Mouse (Mus musculus) limb, embryonic 14.5 days (tissue): ENCODE measurements around the gene Lamtor2. TPM values are rescaled to one million over a fixed set of nuclear protein-coding genes. Genes with fewer than 3 reads are reported as not detected.

Experiments used
- ATAC-seq: fragments of 200-750 bp; cut with Nextera tagmentation; 2 replicates; pipeline ENCODE4 v1.8.0; 2017; ENCODE audit warnings: low read depth, moderate number of reproducible peaks, moderate TSS enrichment; ENCODE audit not compliant: low FRiP score
- DNase-seq: peaks from one replicate; pipeline ENCODE4 v3.0.0-alpha.2; 2015; ENCODE audit warnings: low spot score
- H3K27ac ChIP-seq: fragments of 300-500 bp; sonication (generic); replicated peaks from 2 replicates; pipeline ENCODE4 v1.5.1; 2014; ENCODE audit warnings: low read depth, mild to moderate bottlenecking, low read length, moderate library complexity, mixed read lengths
- H3K27me3 ChIP-seq: fragments of 300-500 bp; sonication (generic); 2 replicates; pipeline ENCODE4 v1.6.1; 2014; ENCODE audit warnings: low read length, mixed read lengths; ENCODE audit not compliant: control insufficient read depth, insufficient read depth
- H3K36me3 ChIP-seq: fragments of 300-500 bp; sonication (generic); 2 replicates; pipeline ENCODE4 v1.6.1; 2014; ENCODE audit warnings: mild to moderate bottlenecking, low read length, moderate library complexity, mixed read lengths; ENCODE audit not compliant: control insufficient read depth, insufficient read depth
- H3K4me1 ChIP-seq: fragments of 300-500 bp; sonication (generic); 2 replicates; pipeline ENCODE4 v1.6.1; 2014; ENCODE audit warnings: antibody characterized with exemption, low read length, mixed read lengths; ENCODE audit not compliant: control insufficient read depth, insufficient read depth
- H3K4me2 ChIP-seq: fragments of 300-500 bp; sonication (generic); replicated peaks from 2 replicates; pipeline ENCODE4 v1.6.1; 2014; ENCODE audit warnings: low read depth, mild to moderate bottlenecking, low read length, moderate library complexity; ENCODE audit not compliant: severe bottlenecking
- H3K4me3 ChIP-seq: fragments of 300-500 bp; sonication (generic); replicated peaks from 2 replicates; pipeline ENCODE4 v1.5.1; 2014; ENCODE audit warnings: low read length
- H3K9ac ChIP-seq: fragments of 300-500 bp; sonication (generic); 2 replicates; pipeline ENCODE4 v1.6.1; 2014; ENCODE audit warnings: mild to moderate bottlenecking, low read depth, low read length, moderate library complexity; ENCODE audit not compliant: severe bottlenecking
- H3K9me3 ChIP-seq: fragments of 300-500 bp; sonication (generic); 2 replicates; pipeline ENCODE4 v1.6.1; 2016; ENCODE audit warnings: low read length; ENCODE audit not compliant: control insufficient read depth
- POLR2A ChIP-seq: fragments of 200-500 bp; IDR thresholded peaks from 2 replicates; pipeline ENCODE4 v1.8.0; 2012; ENCODE audit warnings: inconsistent platforms, mild to moderate bottlenecking, moderate library complexity, borderline replicate concordance; ENCODE audit not compliant: insufficient read depth, insufficient read length; ENCODE audit errors: extremely low read depth
- WGBS: fragments of 180-500 bp; shearing (Covaris S2); extraction: QIAGEN DNeasy Blood & Tissue Kit; methylation state at CpG from one replicate; pipeline ENCODE4 v1.1.7; 2014; 5-methylcytosine and 5-hydroxymethylcytosine counted together
- polyA plus RNA-seq, 2 experiments: library from polyadenylated mRNA; depleted of rRNA in 1 of 2; stranded (reverse) in 1 of 2; unstranded in 1 of 2; fragments of >200 nt; fragmentation: Nextera tagmentation in 1 of 2; extraction: Ambion mirVana in 1 of 2; gene quantifications; 2 replicates each; pipeline versions ENCODE4 v1.2.1 to v1.2.3; 2012 to 2014

Gene Lamtor2
- polyA plus RNA-seq, 2 experiments = 100 to 117 TPM

DNA sequence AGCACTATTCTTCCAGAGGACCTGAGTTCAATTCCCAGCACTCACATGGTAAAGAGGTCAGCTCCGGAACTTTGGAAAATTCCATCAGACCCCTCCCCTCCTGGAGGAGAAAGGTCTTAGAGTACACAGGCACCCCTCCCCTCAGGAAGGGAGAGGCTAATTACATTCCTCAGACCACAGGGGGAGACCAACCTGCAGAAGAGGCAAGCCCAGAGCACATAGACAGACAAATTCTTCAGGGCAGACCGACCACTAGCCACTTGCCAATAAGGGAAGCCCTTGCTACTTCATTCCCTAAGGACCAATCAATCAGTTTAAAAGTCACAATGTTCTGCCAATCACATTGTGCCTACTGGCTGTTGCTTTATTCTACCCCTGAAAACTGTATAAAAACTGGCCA is 20.0 kb upstream of the Lamtor2 start:
- 87% methylated on average over 2 of the region's 2 CpGs for WGBS
- ATAC-seq (no peak), DNase-seq (no peak)
- Histone ChIP-seq H3K27me3 (no peaks in the 10 kb centered on the region), H3K4me2 (no peak overlapping the region), H3K36me3 (peaks cover 26% of the 10 kb centered on the region), H3K4me3 (no peak overlapping the region), H3K9me3 (no peaks in the 10 kb centered on the region), H3K9ac (no peak overlapping the region), H3K27ac (no peak overlapping the region), H3K4me1 (no peaks in the 10 kb centered on the region)
- no peak for TF ChIP-seq POLR2A

DNA sequence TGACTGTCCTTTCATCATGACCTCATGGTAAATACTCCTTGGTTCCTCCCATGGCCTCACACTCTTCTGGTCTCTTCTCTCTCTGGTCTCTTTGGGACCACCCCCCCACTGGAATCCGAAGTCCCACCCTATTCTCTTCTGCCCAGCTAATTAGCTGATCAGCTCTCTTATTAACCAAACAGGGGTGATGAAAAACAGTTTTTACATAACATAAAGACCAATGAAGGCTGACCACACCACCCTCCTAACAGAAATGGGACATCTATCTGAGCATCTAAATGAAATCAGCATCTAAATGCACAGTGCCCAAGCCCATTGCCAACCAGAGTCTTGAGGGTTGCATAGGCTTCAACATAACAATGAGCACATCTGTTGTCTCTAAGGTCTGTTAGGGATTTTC is 19.0 kb upstream of the Lamtor2 start:
- H3K9ac ChIP-seq = no peak overlapping the region
- no peak overlapping the region for H3K27ac ChIP-seq
- 70% methylated on average over 1 of the region's 1 CpGs for WGBS
- DNase-seq (no peak), ATAC-seq (no peak)
- H3K9me3 ChIP-seq = no peaks in the 10 kb centered on the region
- peaks cover 35% of the 10 kb centered on the region for H3K36me3 ChIP-seq
- no peak for TF ChIP-seq POLR2A
- no peak overlapping the region for H3K4me3 ChIP-seq
- H3K4me2 ChIP-seq = no peak overlapping the region
- no peaks in the 10 kb centered on the region for H3K4me1 ChIP-seq
- H3K27me3 ChIP-seq = no peaks in the 10 kb centered on the region

DNA sequence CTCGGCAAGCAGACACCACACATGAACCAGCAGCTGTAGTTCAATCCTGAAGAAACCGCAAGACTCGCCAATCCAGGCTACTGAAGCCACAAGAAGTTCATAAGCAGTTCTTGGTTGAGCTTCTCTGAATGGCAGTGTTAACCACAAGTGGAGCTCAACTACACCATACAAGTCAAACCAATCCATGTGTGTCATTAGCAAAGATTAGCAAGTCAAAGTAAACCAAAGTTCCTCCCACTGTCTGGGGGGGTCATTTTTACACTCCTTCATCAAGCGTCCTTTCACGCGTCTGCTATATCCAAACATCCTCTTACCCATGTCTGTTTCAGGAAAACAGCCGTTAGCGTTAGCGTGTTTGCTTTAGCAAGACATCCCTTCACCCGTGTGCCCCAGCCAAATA is 17.5 kb upstream of the Lamtor2 start:
- TF ChIP-seq POLR2A = no peak
- Histone ChIP-seq H3K9me3 (no peaks in the 10 kb centered on the region), H3K9ac (no peak overlapping the region), H3K27me3 (no peaks in the 10 kb centered on the region), H3K27ac (no peak overlapping the region), H3K4me3 (no peak overlapping the region), H3K4me2 (no peak overlapping the region), H3K4me1 (no peaks in the 10 kb centered on the region), H3K36me3 (peaks cover 50% of the 10 kb centered on the region)
- DNase-seq = no peak
- ATAC-seq = no peak
- 93% methylated on average over 10 of the region's 10 CpGs for WGBS

DNA sequence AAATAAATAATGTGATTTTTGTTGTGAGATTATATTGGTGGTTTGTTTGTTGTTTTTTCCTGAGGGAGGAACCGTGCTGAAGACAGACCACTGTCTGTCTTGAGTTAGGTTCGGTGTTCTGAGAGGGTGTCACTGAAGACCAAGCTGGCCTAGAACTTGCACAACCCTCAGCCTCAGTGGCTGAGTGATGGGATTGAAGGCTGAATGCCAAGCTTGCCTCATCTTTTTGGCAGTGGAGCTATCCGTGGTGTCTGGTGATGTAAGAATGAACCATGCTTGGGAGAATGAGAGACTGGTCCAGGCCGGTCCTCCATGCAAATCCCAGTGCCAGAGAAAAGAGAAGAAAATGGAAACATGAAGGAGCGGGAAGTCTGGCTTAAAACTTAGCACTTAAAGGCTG is 16.8 kb upstream of the Lamtor2 start:
- no peak overlapping the region for H3K27ac ChIP-seq
- H3K27me3 ChIP-seq = no peaks in the 10 kb centered on the region
- no peaks in the 10 kb centered on the region for H3K4me1 ChIP-seq
- H3K36me3 ChIP-seq = peaks cover 56% of the 10 kb centered on the region
- no peak for TF ChIP-seq POLR2A
- H3K9me3 ChIP-seq = no peaks in the 10 kb centered on the region
- no peak overlapping the region for H3K4me2 ChIP-seq
- DNase-seq (no peak), ATAC-seq (no peak)
- no peak overlapping the region for H3K4me3 ChIP-seq
- no peak overlapping the region for H3K9ac ChIP-seq
- 90% methylated on average over 5 of the region's 5 CpGs for WGBS

DNA sequence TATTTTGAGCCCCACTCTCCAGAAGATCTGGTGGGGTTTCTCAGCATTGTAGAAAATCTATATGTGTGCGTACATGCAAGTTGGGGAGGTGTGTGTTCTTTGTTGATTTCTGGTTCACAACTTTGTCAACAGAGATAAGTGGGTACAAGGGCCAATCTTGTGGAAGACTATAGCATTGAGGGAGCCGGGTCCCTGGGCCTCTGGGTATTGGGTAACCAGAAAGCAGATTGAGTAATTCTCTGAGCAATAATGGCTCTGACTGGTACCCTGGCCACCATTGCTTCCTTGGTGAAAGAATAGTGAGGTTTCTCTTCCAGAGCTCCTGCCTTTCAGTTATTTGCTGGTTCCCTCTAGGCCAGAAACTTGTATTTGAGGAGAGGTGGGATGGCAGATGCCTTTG is 16.2 kb upstream of the Lamtor2 start:
- Histone ChIP-seq H3K36me3 (peaks cover 62% of the 10 kb centered on the region), H3K9ac (no peak overlapping the region), H3K4me3 (no peak overlapping the region), H3K4me1 (no peaks in the 10 kb centered on the region), H3K27me3 (no peaks in the 10 kb centered on the region), H3K27ac (no peak overlapping the region), H3K9me3 (no peaks in the 10 kb centered on the region), H3K4me2 (no peak overlapping the region)
- ATAC-seq (no peak), DNase-seq (no peak)
- 98% methylated on average over 2 of the region's 2 CpGs for WGBS
- TF ChIP-seq POLR2A = no peak

DNA sequence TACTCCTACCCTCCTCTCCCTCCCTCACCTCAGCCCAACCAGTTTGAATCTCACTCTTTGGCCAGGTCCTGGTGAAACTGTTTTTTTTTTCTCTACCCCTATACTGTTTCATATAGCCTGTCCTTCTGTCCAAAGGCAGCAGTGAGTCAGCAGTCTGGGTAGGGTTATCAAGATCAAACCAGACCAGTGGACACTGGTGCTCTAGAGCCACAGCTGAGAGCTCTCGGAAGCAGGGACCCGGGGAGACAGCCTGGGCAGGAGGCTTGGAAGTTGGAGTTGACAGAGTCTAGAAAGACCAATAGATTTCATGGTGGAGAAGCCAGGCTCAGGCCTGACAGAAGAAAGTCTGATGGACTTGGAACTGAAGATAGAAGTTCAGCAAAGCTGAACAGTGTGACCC is 15.7 kb upstream of the Lamtor2 start:
- DNase-seq = no peak
- Histone ChIP-seq H3K36me3 (peaks cover 67% of the 10 kb centered on the region), H3K4me1 (no peaks in the 10 kb centered on the region), H3K9ac (no peak overlapping the region), H3K9me3 (no peaks in the 10 kb centered on the region), H3K4me3 (no peak overlapping the region), H3K27me3 (no peaks in the 10 kb centered on the region), H3K4me2 (no peak overlapping the region), H3K27ac (no peak overlapping the region)
- WGBS = 95% methylated on average over 2 of the region's 2 CpGs
- ATAC-seq = no peak
- TF ChIP-seq POLR2A = no peak
